Mouse (Mus musculus): ENCODE measurements around the gene Clhc1. TPM values are rescaled to one million over a fixed set of nuclear protein-coding genes. Genes with fewer than 3 reads are reported as not detected.
"Not testable (repeated sequence)": the region's sequence is repeated elsewhere in the genome, so short reads cannot be mapped to it uniquely, and the experiment has no call there.

Clhc1 gene
- polyA plus RNA-seq, 1 experiment from 2014 or later = 0.08 TPM

- H3K4me1 ChIP-seq = peaks cover 12% of the 10 kb centered on the region
- no peak for ATAC-seq (ENCODE audit: low FRiP score, low read depth)
These were observed 3.4 kb upstream of the Clhc1 start for GRCm38 (mm10) chr11:29544225-29544945.

GRCm38 (mm10) chr11:29545150-29545752, 2.5 kb upstream of the Clhc1 start:
- peaks cover 50% of the 10 kb centered on the region for H3K36me3 ChIP-seq
- ATAC-seq (ENCODE audit: low FRiP score, low read depth); H3K27ac ChIP-seq (replicated peaks); H3K9ac ChIP-seq (replicated peaks); H3K4me2 ChIP-seq (replicated peaks); H3K9me3 ChIP-seq; H3K4me3 ChIP-seq; H3K27me3 ChIP-seq: not testable (repeated sequence)
- WGBS = 89% methylated on average over 4 of the region's 4 CpGs
- H3K4me1 ChIP-seq = peaks cover 12% of the 10 kb centered on the region

More at GRCm38 (mm10) chr11:29544225-29544945, 3.4 kb upstream of the Clhc1 start:
- Histone ChIP-seq H3K9me3 (no peaks in the 10 kb centered on the region), H3K4me2 (replicated peaks) (no peak overlapping the region), H3K27me3 (no peaks in the 10 kb centered on the region), H3K27ac (replicated peaks) (no peak overlapping the region), H3K4me3 (no peak overlapping the region), H3K9ac (replicated peaks) (no peak overlapping the region), H3K36me3 (peaks cover 53% of the 10 kb centered on the region)
- 84% methylated on average over 3 of the region's 3 CpGs for WGBS

- Histone ChIP-seq H3K4me3 (peak overlapping the region; percentile 77; the same call in 1 of the 2 replicates), H3K36me3 (peaks cover 42% of the 10 kb centered on the region), H3K4me2 (replicated peaks) (peak overlapping the region; percentile 66), H3K9ac (replicated peaks) (0 out of 2 replicates have a peak overlapping the region, but pooled peaks have one; percentile 86), H3K4me1 (peaks cover 12% of the 10 kb centered on the region)
- H3K27ac ChIP-seq (replicated peaks); H3K9me3 ChIP-seq; ATAC-seq (ENCODE audit: low FRiP score, low read depth); H3K27me3 ChIP-seq: not testable (repeated sequence)
- 92% methylated on average over 2 of the region's 2 CpGs for WGBS
These were observed 1.5 kb upstream of the Clhc1 start for GRCm38 (mm10) chr11:29546297-29546696.

GRCm38 (mm10) chr11:29546762-29547161, 988 bp upstream of the Clhc1 start:
- WGBS = 26% methylated on average over 2 of the region's 2 CpGs
- H3K4me1 ChIP-seq = peaks cover 12% of the 10 kb centered on the region
- H3K27me3 ChIP-seq = no peaks in the 10 kb centered on the region
- peak overlapping the region; percentile 86 for H3K9ac ChIP-seq (replicated peaks)
- H3K4me2 ChIP-seq (replicated peaks) = peak overlapping the region; percentile 66
- no peaks in the 10 kb centered on the region for H3K9me3 ChIP-seq
- H3K27ac ChIP-seq (replicated peaks) = no peak overlapping the region
- ATAC-seq (ENCODE audit: low FRiP score, low read depth) = no peak
- H3K4me3 ChIP-seq = peak overlapping the region; percentile 77
- H3K36me3 ChIP-seq = peaks cover 38% of the 10 kb centered on the region

GRCm38 (mm10) chr11:29547249-29547751, 450 bp upstream of the Clhc1 start:
- H3K27me3 ChIP-seq = no peaks in the 10 kb centered on the region
- peaks cover 12% of the 10 kb centered on the region for H3K4me1 ChIP-seq
- H3K9me3 ChIP-seq = no peaks in the 10 kb centered on the region
- under 1% methylated on average over 27 of the region's 27 CpGs for WGBS
- H3K4me3 ChIP-seq = peak overlapping the region; percentile 77
- peak overlapping the region; percentile 86 for H3K9ac ChIP-seq (replicated peaks)
- peaks cover 35% of the 10 kb centered on the region for H3K36me3 ChIP-seq
- peak overlapping the region; percentile 66 for H3K4me2 ChIP-seq (replicated peaks)
- peak; percentile 34 for ATAC-seq (ENCODE audit: low FRiP score, low read depth)
- H3K27ac ChIP-seq (replicated peaks) = peak overlapping the region; percentile 75

GRCm38 (mm10) chr11:29548504-29549424, 1.0 kb downstream of the Clhc1 start:
- Histone ChIP-seq H3K36me3 (peaks cover 30% of the 10 kb centered on the region), H3K9ac (replicated peaks) (peak overlapping the region; percentile 86), H3K27ac (replicated peaks) (peak overlapping the region; percentile 75), H3K9me3 (no peaks in the 10 kb centered on the region), H3K4me2 (replicated peaks) (peak overlapping the region; percentile 66), H3K4me1 (peaks cover 12% of the 10 kb centered on the region), H3K4me3 (peak overlapping the region; percentile 77), H3K27me3 (no peaks in the 10 kb centered on the region)
- 28% methylated on average over 23 of the region's 23 CpGs for WGBS
- ATAC-seq (ENCODE audit: low FRiP score, low read depth) = peak; percentile 8; the same call in 1 of the 2 replicates

GRCm38 (mm10) chr11:29549425-29549778, 1.7 kb downstream of the Clhc1 start:
- Histone ChIP-seq H3K9me3 (no peaks in the 10 kb centered on the region), H3K36me3 (peaks cover 24% of the 10 kb centered on the region), H3K4me1 (peaks cover 12% of the 10 kb centered on the region), H3K4me2 (replicated peaks) (no peak overlapping the region), H3K27me3 (no peaks in the 10 kb centered on the region), H3K27ac (replicated peaks) (no peak overlapping the region), H3K9ac (replicated peaks) (no peak overlapping the region), H3K4me3 (no peak overlapping the region)
- no peak for ATAC-seq (ENCODE audit: low FRiP score, low read depth)
- 89% methylated on average over 1 of the region's 1 CpGs for WGBS

- no peak overlapping the region for H3K27ac ChIP-seq (replicated peaks)
- no peak overlapping the region for H3K4me2 ChIP-seq (replicated peaks)
- no peaks in the 10 kb centered on the region for H3K36me3 ChIP-seq
- no peaks in the 10 kb centered on the region for H3K4me1 ChIP-seq
- no peak overlapping the region for H3K4me3 ChIP-seq
- no peak for ATAC-seq (ENCODE audit: low FRiP score, low read depth)
- H3K9me3 ChIP-seq = no peaks in the 10 kb centered on the region
- H3K9ac ChIP-seq (replicated peaks) = no peak overlapping the region
- 87% methylated on average over 9 of the region's 9 CpGs for WGBS
- no peaks in the 10 kb centered on the region for H3K27me3 ChIP-seq
These were observed 12.7 kb downstream of the Clhc1 start for GRCm38 (mm10) chr11:29560452-29560851.

- Histone ChIP-seq H3K27me3 (no peaks in the 10 kb centered on the region), H3K9me3 (no peaks in the 10 kb centered on the region), H3K9ac (replicated peaks) (no peak overlapping the region), H3K36me3 (no peaks in the 10 kb centered on the region), H3K27ac (replicated peaks) (no peak overlapping the region), H3K4me2 (replicated peaks) (no peak overlapping the region), H3K4me3 (no peak overlapping the region), H3K4me1 (no peaks in the 10 kb centered on the region)
- no peak for ATAC-seq (ENCODE audit: low FRiP score, low read depth)
- WGBS = 89% methylated on average over 3 of the region's 3 CpGs
These were observed 13.2 kb downstream of the Clhc1 start for GRCm38 (mm10) chr11:29560990-29561389.

GRCm38 (mm10) chr11:29563406-29563805, 15.7 kb downstream of the Clhc1 start:
- H3K9me3 ChIP-seq = no peaks in the 10 kb centered on the region
- no peaks in the 10 kb centered on the region for H3K36me3 ChIP-seq
- H3K27ac ChIP-seq (replicated peaks) = no peak overlapping the region
- H3K4me3 ChIP-seq = no peak overlapping the region
- H3K4me1 ChIP-seq = no peaks in the 10 kb centered on the region
- H3K4me2 ChIP-seq (replicated peaks) = no peak overlapping the region
- ATAC-seq (ENCODE audit: low FRiP score, low read depth) = no peak
- H3K9ac ChIP-seq (replicated peaks) = no peak overlapping the region
- H3K27me3 ChIP-seq = no peaks in the 10 kb centered on the region
- 86% methylated on average over 2 of the region's 2 CpGs for WGBS

- Histone ChIP-seq H3K27me3 (no peaks in the 10 kb centered on the region; the same call in 1 of the 2 replicates), H3K4me1 (no peaks in the 10 kb centered on the region), H3K36me3 (no peaks in the 10 kb centered on the region), H3K9ac (replicated peaks) (no peak overlapping the region), H3K27ac (replicated peaks) (no peak overlapping the region), H3K9me3 (no peaks in the 10 kb centered on the region), H3K4me2 (replicated peaks) (no peak overlapping the region), H3K4me3 (no peak overlapping the region)
- WGBS = 76% methylated on average over 3 of the region's 3 CpGs
- no peak for ATAC-seq (ENCODE audit: low FRiP score, low read depth)
These were observed 23.8 kb downstream of the Clhc1 start for GRCm38 (mm10) chr11:29571536-29571935.
